Mouse (Mus musculus) ES-Bruce4 (cell line): ENCODE measurements at regions not wholly inside any gene's neighbourhood (a gene's known extent, or its start where the extent isn't known, plus 50 kb on each side); places are given as distances from the start of the nearest gene placed in this dataset.

Source experiments
- CTCF ChIP-seq: IDR thresholded peaks from one replicate; pipeline ENCODE4 v1.8.1; 2011; ENCODE audit warnings: low read depth, low read length
- EP300 ChIP-seq: IDR thresholded peaks from 2 replicates; pipeline ENCODE4 v1.6.1; 2011; ENCODE audit warnings: low read depth, low read length; ENCODE audit not compliant: insufficient read depth
- POLR2A ChIP-seq: IDR thresholded peaks from one replicate; pipeline ENCODE4 v1.8.1; 2011; ENCODE audit warnings: low read length; ENCODE audit not compliant: insufficient read depth

- TF ChIP-seq EP300 = no peak
- TF ChIP-seq POLR2A = no peak
- TF ChIP-seq CTCF = no peak
Observed at GRCm38 (mm10) chr6:89069108-89069507, 167.1 kb downstream of the Tpra1 start.
